10 mouse cellular contexts compared by ENCODE assay signal in genomic region chr3:93015460-93016104, GRCm38 (mm10). TPM values are rescaled to one million over a fixed set of nuclear protein-coding genes. Genes with fewer than 3 reads are reported as not detected.
DNase-seq lines count a peak whose midpoint lies in the region; ATAC-seq and TF ChIP-seq lines count a peak whose summit lies in the region.
"Had no signal": no experiment of that assay in that cellular context is flagged by ENCODE, and none has a peak within 500 bp of the region (broad histone marks: within the 10 kb centered on the region; RNA-seq: fewer than 3 reads in every experiment).

Crct1 (minus strand) TSS chr3:93015687.

- no peaks in the 10 kb centered on the region for H3K9me3 ChIP-seq in heart, postnatal 0 days (replicated peaks; ENCODE audit: control insufficient read depth, low read length)
- H3K9me3 ChIP-seq in embryonic facial prominence, embryonic 10.5 days: no peaks in the 10 kb centered on the region
- no peaks in the 10 kb centered on the region for H3K9me3 ChIP-seq in intestine, embryonic 14.5 days (ENCODE audit: control insufficient read depth, low read length)

- 36% methylated on average over 4 of the region's 4 CpGs for WGBS in heart, postnatal 0 days
- 53% methylated on average over 4 of the region's 4 CpGs for WGBS in embryonic facial prominence, embryonic 10.5 days
- 37% methylated on average over 4 of the region's 4 CpGs for WGBS in intestine, embryonic 14.5 days

- no peak for ATAC-seq in heart, postnatal 0 days (ENCODE audit: insufficient read depth, low read depth)
- no peak for ATAC-seq in intestine, embryonic 14.5 days (replicated peaks; ENCODE audit: low FRiP score, low TSS enrichment, low read depth)

- peak within 1 kb of the TSS; percentile 93 for H3K4me2 ChIP-seq in heart, postnatal 0 days (ENCODE audit: low read depth, low read length)
- H3K4me2 ChIP-seq in intestine, embryonic 14.5 days (ENCODE audit: low read length): peak within 1 kb of the TSS; percentile 57

- no peak for TF ChIP-seq CTCF in heart, postnatal 0 days (IDR thresholded peaks at IDR 0.05; ENCODE audit: low read depth)

- TF ChIP-seq EP300 in heart, postnatal 0 days (IDR thresholded peaks at IDR 0.05; ENCODE audit: low read depth): no peak

- H3K27ac ChIP-seq in heart, postnatal 0 days (ENCODE audit: low read depth): no peak within 1 kb of the TSS
- H3K27ac ChIP-seq in embryonic facial prominence, embryonic 10.5 days (replicated peaks): peak within 1 kb of the TSS; percentile 81
- no peak within 1 kb of the TSS for H3K27ac ChIP-seq in intestine, embryonic 14.5 days (ENCODE audit: low read depth)

- peak within 1 kb of the TSS; percentile 9; the same call in 1 of the 2 replicates for H3K9ac ChIP-seq in heart, postnatal 0 days (replicated peaks; ENCODE audit: low read depth, low read length)
- peak within 1 kb of the TSS; percentile 28 for H3K9ac ChIP-seq in intestine, embryonic 14.5 days (ENCODE audit: low read length)

- H3K4me3 ChIP-seq in heart, postnatal 0 days (ENCODE audit: low read depth, low read length): peak within 1 kb of the TSS; percentile 58
- peak within 1 kb of the TSS; percentile 62 for H3K4me3 ChIP-seq in embryonic facial prominence, embryonic 10.5 days
- H3K4me3 ChIP-seq in intestine, embryonic 14.5 days (ENCODE audit: low read depth, low read length): peak within 1 kb of the TSS; percentile 38

- DNase-seq in heart, postnatal 0 days (ENCODE audit: low spot score): no peak
- DNase-seq in heart, postnatal 25 days (ENCODE audit: low spot score): no peak
- no peak for DNase-seq in embryonic facial prominence, embryonic 10.5 days (ENCODE audit: low spot score)
- no peak for DNase-seq in intestine, embryonic 14.5 days (ENCODE audit: low spot score)
- DNase-seq in neural tube, embryonic 10.5 days (ENCODE audit: extremely low spot score, low spot score): peak; percentile 19
- no peak for DNase-seq in cerebellum, postnatal 36 days
- DNase-seq in adrenal gland, postnatal 14 days: no peak
- no peak for DNase-seq in gastrocnemius, postnatal 14 days
- DNase-seq: cerebellum, postnatal 25 days had no signal

- H3K27me3 ChIP-seq in heart, postnatal 0 days (ENCODE audit: control insufficient read depth, insufficient read depth, low read length): 0 out of 2 replicates have a peak, but pooled peaks cover 6% of the 10 kb centered on the region
- H3K27me3 ChIP-seq in embryonic facial prominence, embryonic 10.5 days (replicated peaks; ENCODE audit: low read depth, poor library complexity, severe bottlenecking): peaks cover 19% of the 10 kb centered on the region
- H3K27me3 ChIP-seq in intestine, embryonic 14.5 days (replicated peaks; ENCODE audit: control insufficient read depth, insufficient read depth, low read length): no peaks in the 10 kb centered on the region

- H3K36me3 ChIP-seq in heart, postnatal 0 days (replicated peaks; ENCODE audit: control insufficient read depth, insufficient read depth, low read length): no peaks in the 10 kb centered on the region
- H3K36me3 ChIP-seq in embryonic facial prominence, embryonic 10.5 days (replicated peaks): no peaks in the 10 kb centered on the region
- H3K36me3 ChIP-seq in intestine, embryonic 14.5 days (ENCODE audit: control insufficient read depth, insufficient read depth, low read length): no peaks in the 10 kb centered on the region

- no peaks in the 10 kb centered on the region for H3K4me1 ChIP-seq in heart, postnatal 0 days (ENCODE audit: control insufficient read depth, insufficient read depth)
- peaks cover 11% of the 10 kb centered on the region for H3K4me1 ChIP-seq in embryonic facial prominence, embryonic 10.5 days
- H3K4me1 ChIP-seq in intestine, embryonic 14.5 days (replicated peaks; ENCODE audit: control insufficient read depth, insufficient read depth, low read length): no peaks in the 10 kb centered on the region

- intact Hi-C loops in heart, postnatal 25 days (cut with DNase I): no loop called here
- intact Hi-C loops in gastrocnemius, postnatal 14 days (cut with DNase I; ENCODE audit: low total_unique reads): no loop called here

RNA-seq across cellular contexts. Expression of gene Crct1, which starts in this region (rescaled TPM):
- not detected in 2 replicates for total RNA-seq in heart, postnatal 0 days (2014; rRNA removed; ENCODE audit: low replicate concordance)
- not detected in 2 replicates for polyA plus RNA-seq in heart, postnatal 0 days (2015; fragmentation: Nextera tagmentation; extraction: Ambion mirVana)
- not detected for total RNA-seq in heart, postnatal 25 days (2021)
- 0.36 TPM in 1 of 2 replicates, not detected in the other for polyA plus RNA-seq in embryonic facial prominence, embryonic 10.5 days (2016; fragmentation: Nextera tagmentation; extraction: Ambion mirVana)
- polyA plus RNA-seq in intestine, embryonic 14.5 days (2014; fragmentation: Nextera tagmentation; extraction: Ambion mirVana): not detected in 2 replicates
- not detected in 2 replicates for total RNA-seq in adrenal gland, postnatal 14 days (2021)
- not detected for total RNA-seq in gastrocnemius, postnatal 14 days (2021)
- total RNA-seq: MEL had no signal
